9 mouse cellular contexts compared by ENCODE assay signal in the genomic region with DNA sequence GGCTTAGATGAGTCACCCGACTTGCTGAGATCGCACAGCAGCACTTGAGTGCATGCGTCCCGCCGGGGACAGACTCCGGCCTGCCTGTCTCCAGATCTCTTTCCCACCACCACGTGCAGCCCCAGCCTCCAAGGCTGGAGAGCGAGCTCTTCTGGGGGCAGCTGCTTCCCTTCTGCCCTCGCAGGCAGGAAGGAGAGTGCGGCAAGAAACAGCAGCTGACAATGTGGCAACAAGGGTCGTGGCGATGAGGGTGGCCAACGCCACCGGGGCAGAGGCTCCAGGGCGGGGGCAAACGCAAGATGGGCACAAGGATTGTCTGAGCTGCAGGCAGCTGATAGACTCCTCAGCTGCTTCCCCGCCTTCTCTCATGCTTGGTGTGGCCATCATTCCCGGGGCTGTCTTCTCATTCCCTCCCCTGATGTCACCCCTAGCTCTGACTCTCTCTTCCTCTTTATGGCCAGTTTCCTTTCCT. TPM values are rescaled to one million over a fixed set of nuclear protein-coding genes. Genes with fewer than 3 reads are reported as not detected.
DNase-seq lines count a peak whose midpoint lies in the region; ATAC-seq and TF ChIP-seq lines count a peak whose summit lies in the region.
"Had no signal": no experiment of that assay in that cellular context is flagged by ENCODE, and none has a peak within 500 bp of the region (broad histone marks: within the 10 kb centered on the region; RNA-seq: fewer than 3 reads in every experiment).

No protein-coding gene starts in this region.

- no peak for ATAC-seq in hindbrain, embryonic 16.5 days
- no peak for ATAC-seq in G1E (ENCODE audit: extremely low read depth, insufficient number of reproducible peaks, low FRiP score, poor library complexity, severe bottlenecking)
- no peak for ATAC-seq in heart, embryonic 11.5 days (replicated peaks; ENCODE audit: insufficient number of reproducible peaks, low FRiP score, low TSS enrichment)
- peak; percentile 74 for ATAC-seq in liver, embryonic 12.5 days
- no peak for ATAC-seq in stomach, embryonic 16.5 days (ENCODE audit: insufficient read depth, low FRiP score)
- ATAC-seq: Patski had no signal

- WGBS in hindbrain, embryonic 10.5 days, result 69% methylated on average over 18 of the region's 18 CpGs
- 66% methylated on average over 18 of the region's 18 CpGs for WGBS in hindbrain, embryonic 16.5 days
- WGBS in heart, embryonic 11.5 days (ENCODE audit: insufficient replicate concordance), result 25% methylated on average over 18 of the region's 18 CpGs
- WGBS in liver, embryonic 12.5 days (ENCODE audit: insufficient replicate concordance), result 14% methylated on average over 18 of the region's 18 CpGs
- WGBS in stomach, embryonic 16.5 days, result 29% methylated on average over 18 of the region's 18 CpGs
- 40% methylated on average over 18 of the region's 18 CpGs for WGBS in cerebellum, adult 2 months

- no peaks in the 10 kb centered on the region for H3K27me3 ChIP-seq in hindbrain, embryonic 10.5 days (ENCODE audit: insufficient read depth, poor library complexity, severe bottlenecking)
- no peaks in the 10 kb centered on the region for H3K27me3 ChIP-seq in hindbrain, embryonic 16.5 days (replicated peaks; ENCODE audit: control insufficient read depth, insufficient read depth, low read length)
- H3K27me3 ChIP-seq in G1E (ENCODE audit: insufficient read depth, low read length), result no peaks in the 10 kb centered on the region
- no peaks in the 10 kb centered on the region for H3K27me3 ChIP-seq in heart, embryonic 11.5 days (ENCODE audit: control insufficient read depth, insufficient read depth, low read length)
- H3K27me3 ChIP-seq in liver, embryonic 12.5 days (replicated peaks), result no peaks in the 10 kb centered on the region
- H3K27me3 ChIP-seq in stomach, embryonic 16.5 days (ENCODE audit: control insufficient read depth, insufficient read depth, low read length), result no peaks in the 10 kb centered on the region
- no peaks in the 10 kb centered on the region for H3K27me3 ChIP-seq in cerebellum, adult 2 months (ENCODE audit: control insufficient read depth, insufficient read depth, low read length)
- H3K27me3 ChIP-seq: Patski had no signal

- no peak for TF ChIP-seq POLR2A in cerebellum, adult 2 months (IDR thresholded peaks at IDR 0.05; ENCODE audit: borderline replicate concordance, insufficient read depth, low read length)

- H3K27ac ChIP-seq in hindbrain, embryonic 10.5 days, result peak overlapping the region; percentile 95
- H3K27ac ChIP-seq in hindbrain, embryonic 16.5 days (ENCODE audit: low read depth, low read length), result no peak overlapping the region; the same call in 1 of the 2 replicates
- H3K27ac ChIP-seq in heart, embryonic 11.5 days (ENCODE audit: low read depth, low read length), result peak overlapping the region; percentile 100
- peak overlapping the region; percentile 99 for H3K27ac ChIP-seq in liver, embryonic 12.5 days
- H3K27ac ChIP-seq in stomach, embryonic 16.5 days (ENCODE audit: low read length), result peak overlapping the region; percentile 95
- H3K27ac ChIP-seq in cerebellum, adult 2 months (ENCODE audit: insufficient read depth, low read length), result no peak overlapping the region

- H3K4me2 ChIP-seq in hindbrain, embryonic 16.5 days (ENCODE audit: low read length), result no peak overlapping the region
- H3K4me2 ChIP-seq in heart, embryonic 11.5 days, result 0 out of 2 replicates have a peak overlapping the region, but pooled peaks have one; percentile 7
- peak overlapping the region; percentile 85 for H3K4me2 ChIP-seq in liver, embryonic 12.5 days
- no peak overlapping the region for H3K4me2 ChIP-seq in stomach, embryonic 16.5 days (ENCODE audit: low read depth, low read length)

- no peak overlapping the region for H3K4me3 ChIP-seq in hindbrain, embryonic 10.5 days
- no peak overlapping the region for H3K4me3 ChIP-seq in hindbrain, embryonic 16.5 days (ENCODE audit: low read length)
- peak overlapping the region; percentile 56; the same call in 1 of the 2 replicates for H3K4me3 ChIP-seq in G1E (ENCODE audit: low read depth, low read length)
- no peak overlapping the region for H3K4me3 ChIP-seq in heart, embryonic 11.5 days (ENCODE audit: low read depth, low read length)
- peak overlapping the region; percentile 21; the same call in 1 of the 2 replicates for H3K4me3 ChIP-seq in liver, embryonic 12.5 days
- H3K4me3 ChIP-seq in stomach, embryonic 16.5 days (replicated peaks; ENCODE audit: low read length), result no peak overlapping the region
- no peak overlapping the region for H3K4me3 ChIP-seq in cerebellum, adult 2 months (replicated peaks; ENCODE audit: insufficient read depth, low read depth, low read length)

- DNase-seq in hindbrain, embryonic 10.5 days (ENCODE audit: low spot score), result no peak
- no peak for DNase-seq in G1E (ENCODE audit: low spot score)
- DNase-seq in right cerebral cortex, adult 18-20 months, result no peak
- DNase-seq in cerebellum, adult 2 months, result no peak

- no peaks in the 10 kb centered on the region for H3K9me3 ChIP-seq in hindbrain, embryonic 10.5 days
- H3K9me3 ChIP-seq in hindbrain, embryonic 16.5 days (ENCODE audit: control insufficient read depth, low read length), result no peaks in the 10 kb centered on the region
- H3K9me3 ChIP-seq in G1E (replicated peaks), result no peaks in the 10 kb centered on the region
- no peaks in the 10 kb centered on the region for H3K9me3 ChIP-seq in heart, embryonic 11.5 days (replicated peaks; ENCODE audit: control insufficient read depth, low read length)
- H3K9me3 ChIP-seq in liver, embryonic 12.5 days (replicated peaks), result no peaks in the 10 kb centered on the region
- H3K9me3 ChIP-seq in stomach, embryonic 16.5 days (replicated peaks; ENCODE audit: control insufficient read depth, low read length), result no peaks in the 10 kb centered on the region

- H3K36me3 ChIP-seq in hindbrain, embryonic 10.5 days, result no peaks in the 10 kb centered on the region
- H3K36me3 ChIP-seq in hindbrain, embryonic 16.5 days (ENCODE audit: control insufficient read depth, insufficient read depth, low read length), result no peaks in the 10 kb centered on the region
- peaks cover 51% of the 10 kb centered on the region for H3K36me3 ChIP-seq in G1E (replicated peaks)
- no peaks in the 10 kb centered on the region for H3K36me3 ChIP-seq in heart, embryonic 11.5 days (ENCODE audit: control insufficient read depth, insufficient read depth, low read length)
- no peaks in the 10 kb centered on the region for H3K36me3 ChIP-seq in liver, embryonic 12.5 days
- H3K36me3 ChIP-seq in stomach, embryonic 16.5 days (ENCODE audit: control insufficient read depth, insufficient read depth, low read length), result no peaks in the 10 kb centered on the region

- H3K9ac ChIP-seq in hindbrain, embryonic 16.5 days (ENCODE audit: low read depth, low read length), result no peak overlapping the region
- peak overlapping the region; percentile 77 for H3K9ac ChIP-seq in heart, embryonic 11.5 days (ENCODE audit: low read depth, low read length)
- H3K9ac ChIP-seq in liver, embryonic 12.5 days, result peak overlapping the region; percentile 80
- peak overlapping the region; percentile 54; the same call in 1 of the 2 replicates for H3K9ac ChIP-seq in stomach, embryonic 16.5 days (ENCODE audit: low read length)

- no peak for TF ChIP-seq CTCF in G1E (IDR thresholded peaks at IDR 0.05; ENCODE audit: low read depth, low read length)
- no peak for TF ChIP-seq CTCF in cerebellum, adult 2 months (IDR thresholded peaks at IDR 0.05; ENCODE audit: borderline replicate concordance, insufficient read depth, low read depth, low read length)

- H3K4me1 ChIP-seq in hindbrain, embryonic 10.5 days (replicated peaks), result peaks cover 57% of the 10 kb centered on the region
- H3K4me1 ChIP-seq in hindbrain, embryonic 16.5 days (ENCODE audit: control insufficient read depth, insufficient read depth, low read depth, low read length), result peaks cover 12% of the 10 kb centered on the region
- H3K4me1 ChIP-seq in G1E (ENCODE audit: insufficient read depth, low read depth, low read length), result peaks cover 72% of the 10 kb centered on the region
- peaks cover 75% of the 10 kb centered on the region for H3K4me1 ChIP-seq in heart, embryonic 11.5 days (ENCODE audit: control insufficient read depth, insufficient read depth, low read length)
- peaks cover 88% of the 10 kb centered on the region for H3K4me1 ChIP-seq in liver, embryonic 12.5 days
- peaks cover 61% of the 10 kb centered on the region for H3K4me1 ChIP-seq in stomach, embryonic 16.5 days (ENCODE audit: control insufficient read depth, insufficient read depth, low read length)
- no peaks in the 10 kb centered on the region for H3K4me1 ChIP-seq in cerebellum, adult 2 months (ENCODE audit: control insufficient read depth, insufficient read depth, low read length)

RNA-seq across cellular contexts. Expression of a gene that starts 18.4 kb away (rescaled TPM):
- polyA plus RNA-seq in hindbrain, embryonic 10.5 days (2016; fragmentation: Nextera tagmentation; extraction: Ambion mirVana), result 289 and 330 TPM in 2 replicates
- polyA plus RNA-seq in hindbrain, embryonic 16.5 days (2015; fragmentation: Nextera tagmentation; extraction: Ambion mirVana), result 81.7 and 99.9 TPM in 2 replicates
- total RNA-seq in G1E (2014; fragmentation: Nextera tagmentation) (229 and 238 TPM in 2 replicates), G1E (2017) (134 and 143 TPM in 2 replicates)
- 426 and 439 TPM in 2 replicates for polyA plus RNA-seq in G1E (2012)
- polyA plus RNA-seq in heart, embryonic 11.5 days (2014; fragmentation: Nextera tagmentation; extraction: Ambion mirVana), result 559 and 565 TPM in 2 replicates
- 546 and 555 TPM in 2 replicates for polyA plus RNA-seq in liver, embryonic 12.5 days (2016; fragmentation: Nextera tagmentation; extraction: Ambion mirVana)
- polyA plus RNA-seq in stomach, embryonic 16.5 days (2015; fragmentation: Nextera tagmentation; extraction: Ambion mirVana), result 334 and 340 TPM in 2 replicates
- 50.5 and 57.3 TPM in 2 replicates for polyA plus RNA-seq in cerebellum, adult 2 months (2012; rRNA removed)

RNA-seq across cellular contexts. Expression of a gene that starts 21.2 kb away (rescaled TPM):
- polyA plus RNA-seq in hindbrain, embryonic 10.5 days (2016; fragmentation: Nextera tagmentation; extraction: Ambion mirVana), result 32.5 and 36.0 TPM in 2 replicates
- 20.0 and 20.5 TPM in 2 replicates for polyA plus RNA-seq in hindbrain, embryonic 16.5 days (2015; fragmentation: Nextera tagmentation; extraction: Ambion mirVana)
- 29.1 and 31.1 TPM in 2 replicates for total RNA-seq in G1E (2014; fragmentation: Nextera tagmentation)
- 39.8 and 47.0 TPM in 2 replicates for total RNA-seq in G1E (2017)
- polyA plus RNA-seq in G1E (2012), result 22.3 and 22.4 TPM in 2 replicates
- 15.9 and 18.3 TPM in 2 replicates for polyA plus RNA-seq in heart, embryonic 11.5 days (2014; fragmentation: Nextera tagmentation; extraction: Ambion mirVana)
- polyA plus RNA-seq in liver, embryonic 12.5 days (2016; fragmentation: Nextera tagmentation; extraction: Ambion mirVana), result 17.6 and 18.0 TPM in 2 replicates
- 25.7 and 27.3 TPM in 2 replicates for polyA plus RNA-seq in stomach, embryonic 16.5 days (2015; fragmentation: Nextera tagmentation; extraction: Ambion mirVana)
- 30.7 and 32.0 TPM in 2 replicates for polyA plus RNA-seq in cerebellum, adult 2 months (2012; rRNA removed)

Comparison
In these comparisons a context has a peak if more than half of its experiments do, and no peak if none do; other contexts are left out.
1. H3K27ac ChIP-seq: peak in hindbrain, embryonic 10.5 days (single experiment), heart, embryonic 11.5 days (single experiment), liver, embryonic 12.5 days (single experiment) and stomach, embryonic 16.5 days (single experiment); none in hindbrain, embryonic 16.5 days (single experiment) and cerebellum, adult 2 months (single experiment).
2. H3K4me3 ChIP-seq: peak in G1E (single experiment) and liver, embryonic 12.5 days (single experiment); none in hindbrain, embryonic 10.5 days (single experiment), hindbrain, embryonic 16.5 days (single experiment), heart, embryonic 11.5 days (single experiment), stomach, embryonic 16.5 days (single experiment) and cerebellum, adult 2 months (single experiment).
3. H3K4me2 ChIP-seq: peak in heart, embryonic 11.5 days (single experiment) and liver, embryonic 12.5 days (single experiment); none in hindbrain, embryonic 16.5 days (single experiment) and stomach, embryonic 16.5 days (single experiment).